10 mouse cellular contexts compared by ENCODE assay signal in genomic region chr8:57579845-57580244, GRCm38 (mm10).
A peak's percentile ranks its signal among the peaks of the same experiment; 100 is the strongest.
DNase-seq lines count a peak whose midpoint lies in the region; ATAC-seq lines count a peak whose summit lies in the region.
"Had no signal": no experiment of that assay in that cellular context is flagged by ENCODE, and none has a peak within 500 bp of the region (broad histone marks: within the 10 kb centered on the region; RNA-seq: fewer than 3 reads in every experiment).

No protein-coding gene starts in this region.

- no peaks in the 10 kb centered on the region for H3K9me3 ChIP-seq in liver, embryonic 12.5 days (replicated peaks)

- no peak overlapping the region for H3K4me3 ChIP-seq in liver, embryonic 12.5 days

- H3K4me1 ChIP-seq in liver, embryonic 12.5 days, result peaks cover 49% of the 10 kb centered on the region

- H3K4me2 ChIP-seq in liver, embryonic 12.5 days, result no peak overlapping the region

- peak; percentile 68 for DNase-seq in CD4-positive helper T cell, adult 2 months (ENCODE audit: low read depth, low spot score)
- DNase-seq in NIH3T3 (ENCODE audit: low read depth), result peak; percentile 30
- DNase-seq in skeletal muscle tissue, adult 2 months (ENCODE audit: low read depth, low spot score), result peak; percentile 38
- DNase-seq in frontal cortex, postnatal 36 days (ENCODE audit: low spot score in 2 of 2), result no peak
- no peak for DNase-seq in kidney, postnatal 10 days
- DNase-seq in layer of hippocampus, postnatal 10 days (ENCODE audit: low spot score in 2 of 2), result no peak
- no peak for DNase-seq in cerebellum, adult 9-10 months
- DNase-seq: kidney, adult 11 months had no signal

- no peak overlapping the region for H3K9ac ChIP-seq in liver, embryonic 12.5 days

- WGBS in liver, embryonic 12.5 days (ENCODE audit: insufficient replicate concordance), result 43% methylated on average over 6 of the region's 6 CpGs

- H3K27ac ChIP-seq in liver, embryonic 12.5 days, result no peak overlapping the region
- H3K27ac ChIP-seq: macrophage had no signal

- H3K36me3 ChIP-seq in liver, embryonic 12.5 days, result no peaks in the 10 kb centered on the region

- no peaks in the 10 kb centered on the region for H3K27me3 ChIP-seq in liver, embryonic 12.5 days (replicated peaks)

- peak; percentile 63 for ATAC-seq in liver, embryonic 12.5 days

Comparison
In these comparisons a context has a peak if more than half of its experiments do, and no peak if none do; other contexts are left out.
1. DNase-seq: peak in CD4-positive helper T cell, adult 2 months (single experiment), NIH3T3 (single experiment) and skeletal muscle tissue, adult 2 months (single experiment); none in frontal cortex, postnatal 36 days (0 of 2), kidney, postnatal 10 days (single experiment), layer of hippocampus, postnatal 10 days (0 of 2) and cerebellum, adult 9-10 months (single experiment).